In genomic region chr5:105683912-105684350, GRCm38 (mm10) we compare ENCODE assay signal across 12 mouse cellular contexts. TPM values are rescaled to one million over a fixed set of nuclear protein-coding genes. Genes with fewer than 3 reads are reported as not detected.
DNase-seq lines count a peak whose midpoint lies in the region; ATAC-seq and TF ChIP-seq lines count a peak whose summit lies in the region.
"Had no signal": no experiment of that assay in that cellular context is flagged by ENCODE, and none has a peak within 500 bp of the region (broad histone marks: within the 10 kb centered on the region; RNA-seq: fewer than 3 reads in every experiment).

No protein-coding gene starts in this region.

- no peak overlapping the region for H3K4me3 ChIP-seq in liver, embryonic 15.5 days (replicated peaks)
- H3K4me3 ChIP-seq in midbrain, embryonic 15.5 days, result no peak overlapping the region
- no peak overlapping the region for H3K4me3 ChIP-seq in midbrain, postnatal 0 days (ENCODE audit: low read depth, low read length)
- H3K4me3 ChIP-seq: midbrain, embryonic 12.5 days had no signal

- H3K9ac ChIP-seq in liver, embryonic 15.5 days, result no peak overlapping the region
- H3K9ac ChIP-seq in midbrain, embryonic 15.5 days, result no peak overlapping the region
- no peak overlapping the region for H3K9ac ChIP-seq in midbrain, postnatal 0 days (replicated peaks; ENCODE audit: low read length, poor library complexity, severe bottlenecking)
- H3K9ac ChIP-seq: lung, embryonic 14.5 days; midbrain, embryonic 12.5 days had no signal

- 51% methylated on average over 4 of the region's 4 CpGs for WGBS in liver, embryonic 15.5 days (ENCODE audit: insufficient replicate concordance)
- 22% methylated on average over 4 of the region's 4 CpGs for WGBS in midbrain, embryonic 15.5 days
- WGBS in midbrain, postnatal 0 days, result 36% methylated on average over 4 of the region's 4 CpGs

- peak; percentile 69 for ATAC-seq in liver, embryonic 15.5 days (ENCODE audit: insufficient read depth)
- no peak for ATAC-seq in midbrain, embryonic 15.5 days (replicated peaks)
- ATAC-seq in midbrain, postnatal 0 days (ENCODE audit: low FRiP score), result no peak

- no peaks in the 10 kb centered on the region for H3K9me3 ChIP-seq in liver, embryonic 15.5 days (replicated peaks)
- H3K9me3 ChIP-seq in midbrain, embryonic 15.5 days, result no peaks in the 10 kb centered on the region
- no peaks in the 10 kb centered on the region for H3K9me3 ChIP-seq in midbrain, postnatal 0 days (ENCODE audit: low read length)
- H3K9me3 ChIP-seq: midbrain, embryonic 12.5 days had no signal

- no peaks in the 10 kb centered on the region for H3K27me3 ChIP-seq in liver, embryonic 15.5 days
- H3K27me3 ChIP-seq in midbrain, embryonic 15.5 days (replicated peaks), result no peaks in the 10 kb centered on the region
- no peaks in the 10 kb centered on the region for H3K27me3 ChIP-seq in midbrain, postnatal 0 days (ENCODE audit: insufficient read depth, low read length)
- H3K27me3 ChIP-seq: midbrain, embryonic 12.5 days had no signal

- no peak for TF ChIP-seq CTCF in midbrain, postnatal 0 days (IDR thresholded peaks at IDR 0.05)

- peaks cover 17% of the 10 kb centered on the region; the same call in 1 of the 2 replicates for H3K4me1 ChIP-seq in liver, embryonic 15.5 days (replicated peaks)
- H3K4me1 ChIP-seq in midbrain, embryonic 15.5 days, result peaks cover 13% of the 10 kb centered on the region; the same call in 1 of the 2 replicates
- no peaks in the 10 kb centered on the region for H3K4me1 ChIP-seq in midbrain, postnatal 0 days (ENCODE audit: insufficient read depth, low read length)

- no peaks in the 10 kb centered on the region for H3K36me3 ChIP-seq in liver, embryonic 15.5 days (replicated peaks)
- H3K36me3 ChIP-seq in midbrain, embryonic 15.5 days (replicated peaks), result no peaks in the 10 kb centered on the region
- H3K36me3 ChIP-seq in midbrain, postnatal 0 days (ENCODE audit: insufficient read depth, low read length), result no peaks in the 10 kb centered on the region
- H3K36me3 ChIP-seq: midbrain, embryonic 12.5 days had no signal

- no peak overlapping the region for H3K4me2 ChIP-seq in liver, embryonic 15.5 days
- H3K4me2 ChIP-seq in midbrain, embryonic 15.5 days, result no peak overlapping the region
- no peak overlapping the region for H3K4me2 ChIP-seq in midbrain, postnatal 0 days (ENCODE audit: low read depth, low read length, poor library complexity, severe bottlenecking)
- H3K4me2 ChIP-seq: lung, embryonic 14.5 days; midbrain, embryonic 12.5 days had no signal

- no peak overlapping the region for H3K27ac ChIP-seq in liver, embryonic 15.5 days (replicated peaks)
- H3K27ac ChIP-seq in midbrain, embryonic 15.5 days, result no peak overlapping the region
- no peak overlapping the region for H3K27ac ChIP-seq in midbrain, postnatal 0 days (ENCODE audit: low read depth, low read length)
- H3K27ac ChIP-seq: midbrain, embryonic 12.5 days had no signal

- DNase-seq in spleen, adult 18-20 months, result peak; percentile 49 to 58
- no peak for DNase-seq in spleen, adult 12 weeks (ENCODE audit: low spot score)
- peak; percentile 52 for DNase-seq in embryo, embryonic 11 days
- peak; percentile 27 for DNase-seq in yolk sac, embryonic 10.5 days (ENCODE audit: low spot score)
- no peak for DNase-seq in midbrain, postnatal 0 days (ENCODE audit: low spot score)
- DNase-seq: gastrocnemius, postnatal 14 days; kidney, adult 11 months; lung, embryonic 14.5 days; right cerebral cortex, postnatal 4 days had no signal

RNA-seq across cellular contexts. Expression of gene Lrrc8d, which starts 15.8 kb away (rescaled TPM):
- 8.1 and 8.4 TPM in 2 replicates for polyA plus RNA-seq in liver, embryonic 15.5 days (2015; fragmentation: Nextera tagmentation; extraction: Ambion mirVana)
- 32.5 and 37.1 TPM in 2 replicates for polyA plus RNA-seq in midbrain, embryonic 15.5 days (2015; fragmentation: Nextera tagmentation; extraction: Ambion mirVana)
- total RNA-seq in midbrain, postnatal 0 days (2014; rRNA removed), result 18.5 and 19.1 TPM in 2 replicates
- 30.1 and 30.4 TPM in 2 replicates for polyA plus RNA-seq in midbrain, postnatal 0 days (2015; fragmentation: Nextera tagmentation; extraction: Ambion mirVana)

Comparison
In these comparisons a context has a peak if more than half of its experiments do, and no peak if none do; other contexts are left out.
1. DNase-seq: peak in spleen, adult 18-20 months (2 of 2), embryo, embryonic 11 days (single experiment) and yolk sac, embryonic 10.5 days (single experiment); none in spleen, adult 12 weeks (single experiment) and midbrain, postnatal 0 days (single experiment).